Mouse (Mus musculus) gastrocnemius, postnatal 10 days (tissue): ENCODE data around the gene Ppfibp2. TPM values are rescaled to one million over a fixed set of nuclear protein-coding genes. Genes with fewer than 3 reads are reported as not detected.

ENCODE experiments used
- DNase-seq: peaks from one replicate; pipeline ENCODE4 v3.0.0; 2021; ENCODE audit warnings: mixed read lengths
- total RNA-seq, 2 experiments: library from RNA; stranded (reverse); gene quantifications; 2 replicates each; pipeline ENCODE4 v1.2.3; 2021

The Ppfibp2 gene
- total RNA-seq, 2 experiments from 2014 or later = 16.8 to 20.1 TPM

DNA sequence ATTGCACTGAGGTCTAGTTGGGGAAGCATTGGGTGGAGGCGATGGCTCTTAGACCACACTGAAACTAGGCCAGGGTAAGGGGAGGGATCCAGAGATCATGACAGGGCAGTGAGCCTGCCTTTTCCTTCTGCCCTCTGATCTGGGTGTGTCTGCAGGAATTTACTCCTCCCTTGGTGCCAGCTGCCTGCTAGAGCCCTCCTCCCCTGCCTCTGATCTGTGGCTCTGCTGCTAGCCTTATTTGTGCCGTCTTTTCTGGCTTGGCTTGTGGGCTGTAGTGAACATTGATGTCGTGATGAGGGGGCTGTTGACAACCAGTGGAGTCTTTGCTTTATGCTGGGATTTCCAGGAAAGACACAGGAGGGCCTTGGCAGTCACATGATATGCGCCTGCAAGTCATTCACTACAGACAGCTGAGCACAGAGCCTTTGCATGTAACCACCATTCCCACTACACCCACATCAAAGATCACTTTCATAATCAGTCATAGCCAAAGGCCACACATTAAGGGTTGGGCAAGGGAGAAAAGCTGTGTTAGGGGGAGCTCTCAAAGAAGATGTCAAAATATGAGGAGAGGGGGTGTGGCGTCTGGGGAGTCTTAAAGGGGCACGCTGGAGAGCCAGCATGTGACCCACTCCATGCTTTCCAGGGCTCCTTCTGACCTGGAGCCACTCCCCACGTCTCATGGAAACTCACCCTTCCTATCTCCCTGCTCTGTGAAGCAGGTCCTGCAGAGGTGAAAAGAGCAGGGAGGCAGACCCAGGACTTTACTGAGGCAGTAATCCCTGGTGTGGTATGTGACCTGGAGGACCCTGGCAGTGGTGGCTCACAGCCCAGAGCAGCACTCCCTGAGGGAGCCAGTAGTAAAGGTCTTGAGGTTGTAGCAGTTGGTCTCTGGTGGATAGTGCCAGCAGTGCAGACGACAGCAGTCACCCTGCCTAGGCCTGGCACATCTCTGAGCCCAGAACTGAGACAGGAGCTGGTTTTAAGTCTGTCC is 69.4 kb downstream of the Ppfibp2 start:
- peak; percentile 32 for DNase-seq

DNA sequence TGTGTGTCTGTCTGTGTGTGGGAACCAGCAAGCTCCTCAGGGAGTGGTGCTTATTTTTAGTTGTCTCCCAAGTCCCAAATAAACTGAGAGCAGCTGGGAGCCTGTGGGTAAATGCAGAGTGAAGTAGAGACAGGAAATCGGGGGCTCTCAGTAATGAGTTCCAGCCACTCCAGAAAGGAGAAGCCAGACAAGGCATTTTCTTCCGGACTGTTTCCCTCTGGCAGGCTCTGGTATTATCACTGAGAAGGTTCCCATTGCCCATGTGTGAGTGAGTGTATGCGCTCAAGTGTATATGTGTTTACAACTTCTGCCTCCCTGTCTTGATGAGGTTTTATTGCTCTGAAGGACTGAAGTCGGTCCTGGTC is 70.2 kb downstream of the Ppfibp2 start:
- no peak for DNase-seq

DNA sequence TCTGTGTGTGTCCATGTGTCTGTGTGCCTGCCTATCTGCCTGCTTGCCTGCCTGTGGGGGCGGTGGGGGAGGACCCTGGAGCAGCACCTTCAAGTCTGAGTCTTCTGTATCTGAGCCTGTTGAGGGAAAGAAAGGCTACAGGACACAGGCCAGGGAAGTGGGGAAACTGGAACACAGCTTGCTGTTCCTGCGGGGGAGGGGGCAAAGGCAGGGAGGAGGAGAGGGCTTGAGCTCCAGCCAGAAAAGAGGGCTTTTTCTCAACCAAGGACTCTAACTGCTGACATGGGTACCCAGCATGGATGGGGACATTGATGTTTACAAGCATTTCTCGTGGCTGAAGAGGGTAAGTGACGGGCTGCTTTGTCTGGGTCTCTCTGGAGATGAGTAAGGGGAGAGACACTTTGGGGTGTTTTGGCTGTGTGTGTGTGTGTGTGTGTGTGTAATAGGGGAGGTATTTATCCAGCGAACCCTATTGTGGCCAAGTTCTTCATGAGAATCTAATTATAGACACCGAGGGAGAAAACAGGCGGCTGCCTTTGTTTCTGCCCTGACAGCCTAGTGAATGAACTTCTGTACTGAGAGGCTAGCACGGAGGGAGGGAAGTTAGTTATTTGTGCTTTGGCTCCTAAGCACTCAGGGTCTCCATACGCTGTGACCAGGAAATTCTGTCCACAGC is 70.7 kb downstream of the Ppfibp2 start:
- DNase-seq = peak; percentile 40

GRCm38 (mm10) chr7:107666262-107666902 is 71.4 kb downstream of the Ppfibp2 start:
- DNase-seq = no peak

- DNase-seq = no peak
Observed at GRCm38 (mm10) chr7:107668514-107668913, 73.5 kb downstream of the Ppfibp2 start.

DNA sequence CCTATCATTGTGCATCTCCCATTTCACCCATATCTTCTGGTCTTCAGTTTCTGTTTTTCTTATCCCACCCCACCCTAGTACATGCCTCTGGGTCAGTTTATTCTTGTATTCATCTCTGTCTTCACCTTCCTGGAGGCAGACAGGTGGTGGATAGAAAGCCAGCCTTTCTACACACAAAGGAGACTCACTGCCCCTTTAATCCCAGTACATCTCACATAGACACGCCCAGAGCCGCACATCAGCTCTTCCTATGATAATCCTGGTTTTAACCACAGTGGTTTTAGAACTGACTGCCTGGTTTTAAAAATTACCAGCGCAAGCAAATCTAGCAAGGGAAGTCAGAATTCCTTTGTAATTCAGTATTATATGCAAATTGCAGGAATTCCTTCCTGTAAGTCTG is 80.2 kb downstream of the Ppfibp2 start:
- no peak for DNase-seq

DNA sequence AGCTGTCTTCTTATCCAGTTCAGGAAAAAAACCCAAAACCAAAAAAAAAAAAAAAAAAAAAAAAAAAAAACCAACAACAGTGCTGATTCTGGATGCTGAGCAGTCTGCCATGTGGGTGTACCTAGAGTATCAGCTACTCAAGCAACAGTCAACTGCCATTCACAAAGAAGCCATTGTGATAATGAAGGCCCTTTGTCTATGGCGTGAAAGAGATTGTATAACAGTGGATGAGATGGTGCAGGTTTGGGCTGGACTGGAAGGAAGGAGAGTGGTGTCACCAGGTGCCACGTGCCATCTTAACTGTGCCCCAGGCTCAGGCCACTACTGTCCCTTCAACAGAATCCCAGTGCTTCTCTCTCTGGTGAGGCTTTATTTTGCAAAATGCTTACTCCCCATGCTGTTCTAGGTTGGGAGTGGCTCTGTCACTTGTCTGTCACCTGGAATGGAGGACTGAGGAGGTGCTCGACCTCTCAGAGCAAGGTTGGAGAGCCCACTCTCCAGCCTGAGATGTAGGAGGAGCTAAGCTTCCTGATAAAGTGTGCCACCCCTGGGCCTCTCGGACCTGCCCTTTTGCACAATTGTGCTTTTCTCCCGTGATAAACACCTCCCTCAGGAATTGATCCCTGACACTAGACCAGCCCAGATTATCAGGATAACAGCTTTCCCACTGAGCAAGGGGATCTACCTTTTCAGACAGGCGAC is 85.3 kb downstream of the Ppfibp2 start:
- no peak for DNase-seq

DNA sequence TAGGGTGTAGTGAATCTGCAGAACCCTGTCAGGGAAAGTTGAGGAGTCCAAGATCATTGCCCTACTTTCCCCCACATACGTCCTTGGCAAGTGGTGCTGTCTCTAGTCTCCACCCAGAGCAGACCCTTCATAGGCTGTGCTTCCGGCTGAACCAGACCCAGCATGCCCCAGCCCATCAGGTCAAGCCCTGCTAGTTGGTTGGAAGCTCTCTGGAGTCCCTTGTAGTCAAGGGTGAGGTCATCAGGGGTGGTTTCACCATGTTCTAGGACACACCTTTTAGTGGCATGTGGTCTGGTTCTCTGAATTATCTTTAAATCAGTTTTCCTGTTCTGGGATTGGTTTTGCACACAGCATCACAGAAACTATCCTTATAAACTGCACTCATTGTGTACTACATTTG is 86.3 kb downstream of the Ppfibp2 start:
- no peak for DNase-seq

DNA sequence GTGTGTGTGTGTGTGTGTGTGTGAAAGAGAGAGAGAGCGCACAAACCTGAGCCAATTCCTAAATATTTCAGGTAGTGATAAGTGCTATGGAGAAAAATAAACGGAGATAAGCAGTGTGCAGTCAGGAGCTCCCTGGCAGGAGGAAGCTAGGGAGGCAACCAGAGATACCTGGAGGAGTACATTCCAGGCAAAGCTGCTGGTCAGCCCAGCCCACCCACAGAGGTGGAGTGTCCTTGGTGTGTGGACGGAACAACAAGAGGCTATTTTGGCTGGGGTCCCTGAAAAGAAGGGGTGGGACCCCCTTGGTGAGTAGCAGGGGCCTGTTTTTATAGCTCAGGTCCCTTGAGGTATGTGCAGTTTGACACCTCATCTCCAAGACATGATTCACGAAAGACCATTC is 88.2 kb downstream of the Ppfibp2 start:
- no peak for DNase-seq

DNA sequence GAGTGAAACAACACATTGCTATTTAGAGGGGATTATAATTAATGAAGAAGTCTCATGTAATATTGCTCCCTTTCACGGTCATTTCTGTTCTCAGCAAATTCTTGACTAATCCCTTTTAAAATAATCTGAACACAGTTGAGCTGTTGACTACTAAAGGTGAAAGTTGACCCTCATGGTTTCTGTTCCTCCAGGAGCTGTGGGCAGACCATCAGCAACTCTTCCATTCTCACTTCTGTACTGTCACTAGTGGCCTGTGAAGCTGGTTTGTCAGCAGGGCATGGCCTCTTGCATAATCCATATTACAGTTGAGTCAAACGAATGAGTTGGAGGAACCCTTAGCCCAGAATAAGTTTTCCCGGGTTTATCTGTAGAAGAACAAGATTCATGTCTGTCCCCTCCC is 88.6 kb downstream of the Ppfibp2 start:
- no peak for DNase-seq

- DNase-seq = no peak
Observed at GRCm38 (mm10) chr7:107685238-107685954, 90.4 kb downstream of the Ppfibp2 start.

- no peak for DNase-seq
Observed at GRCm38 (mm10) chr7:107685955-107686285, 90.9 kb downstream of the Ppfibp2 start.

GRCm38 (mm10) chr7:107687412-107687811 is 92.4 kb downstream of the Ppfibp2 start:
- DNase-seq = no peak

GRCm38 (mm10) chr7:107688040-107688439 is 93.0 kb downstream of the Ppfibp2 start:
- DNase-seq = no peak

DNA sequence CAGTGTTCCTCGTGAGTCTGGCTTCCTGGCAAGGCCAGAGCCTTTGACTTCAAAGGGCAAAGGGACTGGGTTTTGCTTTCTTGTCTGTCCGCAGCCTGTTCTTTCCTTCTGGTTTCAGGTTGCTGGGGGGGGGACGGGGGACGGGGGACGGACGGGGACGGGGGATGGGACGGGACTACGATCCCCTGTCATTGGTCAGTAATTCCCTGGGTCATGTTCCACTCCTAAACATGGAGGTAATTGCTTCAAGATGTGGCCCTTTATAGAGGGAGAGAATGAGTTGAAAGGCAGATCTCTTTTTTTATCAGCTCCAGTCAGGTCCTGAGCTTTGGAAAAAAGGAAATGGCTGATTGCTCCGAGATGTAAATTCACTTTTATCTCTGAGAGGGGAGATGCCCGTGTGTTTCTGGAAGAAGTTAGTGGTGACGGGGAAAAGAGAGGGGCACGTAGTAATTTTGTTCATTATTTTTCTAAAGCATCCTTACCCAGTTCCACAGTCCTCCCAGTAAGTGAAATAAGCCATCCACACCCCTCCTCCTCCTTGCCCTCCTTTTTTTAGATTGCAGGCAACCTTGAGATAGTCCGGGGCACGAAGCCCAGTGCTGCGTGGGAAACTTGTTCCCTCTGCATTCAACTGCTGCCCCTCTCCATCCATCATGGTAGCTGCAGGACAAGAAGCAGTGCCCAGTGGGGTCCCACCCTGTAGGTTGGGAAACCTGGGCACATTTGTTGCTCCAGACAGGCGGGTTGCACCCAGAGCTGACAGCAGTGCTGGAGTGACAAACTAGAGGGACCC is 95.6 kb downstream of the Ppfibp2 start:
- no peak for DNase-seq

DNA sequence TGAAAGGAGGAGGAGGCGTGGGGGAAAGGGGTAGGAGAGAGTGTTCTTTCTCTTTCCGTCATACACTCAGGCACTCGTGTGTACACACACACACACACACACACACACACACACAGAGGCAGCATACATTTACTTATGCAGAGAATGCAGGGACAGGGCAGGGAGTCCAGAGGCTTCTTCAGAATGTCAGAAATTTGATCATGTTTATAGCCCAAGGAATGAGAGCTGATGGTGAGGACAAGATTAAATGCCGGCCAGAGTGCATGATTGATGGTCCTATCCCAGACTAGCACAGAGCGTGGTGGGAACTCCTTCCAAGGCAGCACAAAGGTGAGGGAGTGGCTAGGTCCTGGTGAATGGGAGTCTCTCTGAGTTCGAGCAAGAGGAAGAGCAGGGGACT is 96.5 kb downstream of the Ppfibp2 start:
- no peak for DNase-seq

DNA sequence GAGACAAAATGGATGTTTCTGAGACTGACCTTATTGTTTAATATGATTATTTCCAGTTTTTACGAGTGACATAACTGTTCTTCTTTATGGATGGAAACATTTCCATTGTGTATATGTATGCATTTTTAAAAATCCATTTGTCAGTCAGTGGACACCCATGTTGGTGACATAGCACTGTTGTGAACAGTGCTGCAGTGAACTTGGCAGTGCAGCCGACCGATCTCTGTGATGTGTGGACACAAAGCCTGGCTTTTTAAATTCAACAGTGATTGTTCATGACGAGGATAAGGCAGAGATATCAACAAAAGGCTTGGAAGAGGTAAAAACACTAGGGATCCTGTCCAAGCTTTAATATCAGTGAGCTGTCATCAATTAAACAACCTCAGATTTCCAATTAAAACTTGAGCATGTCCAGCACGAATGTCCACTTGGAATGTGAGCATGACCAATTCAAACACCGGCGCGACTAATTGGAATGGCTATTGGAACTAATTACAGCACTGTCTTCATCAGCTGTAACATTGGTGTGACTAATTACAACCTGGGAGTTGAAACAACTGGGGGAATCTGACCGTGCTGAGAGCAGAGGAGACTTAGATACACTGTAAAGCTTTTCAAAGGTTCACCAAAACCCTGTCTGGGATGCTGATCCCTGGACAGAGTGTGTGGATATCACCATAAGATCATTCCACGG is 99.4 kb downstream of the Ppfibp2 start:
- no peak for DNase-seq

DNA sequence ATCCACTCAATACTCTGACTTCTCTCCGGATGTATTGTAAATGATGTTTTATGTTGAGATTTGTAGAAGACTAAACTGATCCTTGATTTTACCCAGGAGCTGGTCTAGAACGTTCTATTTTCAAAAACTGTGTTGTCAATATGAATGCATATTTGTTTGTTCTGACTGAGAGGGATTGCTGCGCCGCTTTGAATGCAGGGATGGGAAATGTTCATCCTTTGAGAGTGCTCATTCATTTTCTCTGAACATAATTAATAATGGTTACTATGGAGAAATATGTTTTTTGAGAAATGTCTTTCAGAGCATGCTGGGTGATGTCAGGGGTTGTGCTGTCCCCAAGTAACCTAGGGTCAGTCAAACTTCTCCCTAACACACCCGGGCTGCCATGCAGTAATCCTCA is 102.1 kb downstream of the Ppfibp2 start:
- no peak for DNase-seq

DNA sequence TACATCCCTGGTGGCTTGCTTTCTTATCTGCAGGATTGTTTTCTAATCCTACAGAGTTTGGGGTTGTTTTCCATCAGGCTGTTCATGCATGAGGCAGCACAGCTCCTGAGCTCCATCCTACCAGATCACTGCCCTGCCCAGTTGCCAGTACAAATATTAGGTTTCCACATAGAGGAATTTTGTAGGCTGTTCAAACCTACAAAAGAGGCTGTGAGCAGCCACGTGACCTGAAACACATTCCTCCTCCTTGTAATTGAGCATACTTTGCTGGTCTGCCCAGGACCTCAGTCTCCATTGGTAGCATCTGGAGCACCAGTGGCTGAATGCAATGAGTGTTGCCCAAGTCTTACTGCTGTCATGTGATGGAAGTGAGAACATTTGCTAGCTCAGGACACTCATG is 104.9 kb downstream of the Ppfibp2 start:
- DNase-seq = no peak

DNA sequence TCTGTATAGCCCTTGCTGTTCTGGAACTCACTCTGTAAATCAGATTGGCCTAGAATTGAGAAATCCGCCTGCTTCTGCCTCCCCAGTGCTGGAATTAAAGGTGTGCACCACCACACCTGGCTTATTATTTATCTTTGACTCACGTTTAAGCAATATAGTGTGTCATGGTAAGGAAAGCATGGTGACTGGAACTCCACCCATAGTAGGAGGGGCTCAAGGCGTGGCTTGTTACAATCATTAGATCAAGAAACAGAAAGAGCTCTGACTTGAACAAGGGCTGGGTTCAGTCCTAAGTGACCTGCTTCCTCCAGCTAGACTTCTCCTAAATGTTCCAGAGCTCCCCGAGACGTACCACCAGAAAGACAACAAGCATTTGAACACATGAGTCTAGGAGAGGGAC is 105.6 kb downstream of the Ppfibp2 start:
- DNase-seq = no peak
